Mouse (Mus musculus): ENCODE data around the gene Snn. TPM values are rescaled to one million over a fixed set of nuclear protein-coding genes. Genes with fewer than 3 reads are reported as not detected.

The Snn gene
- total and polyA plus RNA-seq, 3 experiments: 0.73 to 2.4 TPM; not detected in 1

DNA sequence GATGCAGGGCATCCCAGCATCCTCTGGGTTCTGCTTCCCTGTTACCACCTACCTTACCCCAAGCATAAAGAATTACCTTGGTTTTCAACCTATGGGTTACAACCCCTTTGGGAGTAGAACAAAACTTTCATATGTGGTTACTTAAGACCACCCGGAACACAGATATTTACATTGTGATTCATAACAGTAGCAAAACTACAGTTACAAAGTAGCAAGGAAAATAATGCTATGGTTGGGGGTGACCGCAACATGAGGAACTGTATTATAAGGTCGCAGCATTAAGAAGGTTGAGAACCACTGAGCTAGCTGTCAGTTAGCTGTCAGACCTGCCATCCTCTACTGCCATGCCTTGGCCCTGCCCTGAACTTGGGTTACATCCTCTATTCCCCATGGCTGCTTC, 7.9 kb downstream of the Snn start:
- H3K27ac ChIP-seq (ENCODE audit: control insufficient read depth, low read depth, low read length): no peak overlapping the region
- no peak for DNase-seq (ENCODE audit: low read depth, low spot score)
- H3K9ac ChIP-seq (ENCODE audit: control insufficient read depth, low read depth, low read length, poor library complexity, severe bottlenecking): no peak overlapping the region
- no peaks in the 10 kb centered on the region for H3K27me3 ChIP-seq (ENCODE audit: control insufficient read depth in 1 of 2, insufficient read depth in 2 of 2, low read length in 2 of 2)
- peaks cover 0 to 5% of the 10 kb centered on the region in 2 experiments; a peak in 1 of 4 replicates for H3K36me3 ChIP-seq (ENCODE audit: control insufficient read depth in 1 of 2, insufficient read depth in 2 of 2, low read length in 2 of 2)
- peaks cover 0 to 10% of the 10 kb centered on the region in 2 experiments; a peak in 2 of 4 replicates for H3K4me1 ChIP-seq (ENCODE audit: control insufficient read depth in 1 of 2, insufficient read depth in 2 of 2, low read length in 2 of 2)
- H3K4me3 ChIP-seq (ENCODE audit: control insufficient read depth in 1 of 2, insufficient read depth in 1 of 2, low read depth in 2 of 2, low read length in 2 of 2): no peak overlapping the region
- no peak for TF ChIP-seq POLR2AphosphoS2 (IDR thresholded peaks at IDR 0.05; ENCODE audit: low read length)
- no peak for TF ChIP-seq POLR2AphosphoS5 (IDR thresholded peaks at IDR 0.05; ENCODE audit: borderline replicate concordance, low read depth, low read length)
- TF ChIP-seq MYB (IDR thresholded peaks at IDR 0.05; ENCODE audit: low read depth, low read length): no peak
- no peak for TF ChIP-seq NRF1 (IDR thresholded peaks at IDR 0.05; ENCODE audit: insufficient read depth, low read depth, low read length, poor library complexity, severe bottlenecking)
- no peak for TF ChIP-seq E2F4 (IDR thresholded peaks at IDR 0.05; ENCODE audit: borderline replicate concordance, low read depth, low read length)
- TF ChIP-seq KAT2A (conservative IDR thresholded peaks at IDR 0.05; ENCODE audit: low read depth, low read length): no peak
- TF ChIP-seq TBP (IDR thresholded peaks at IDR 0.05; ENCODE audit: low read depth, low read length): no peak
- no peaks in the 10 kb centered on the region for H3K9me3 ChIP-seq (replicated peaks; ENCODE audit: insufficient read depth, low read length)
- no peaks in the 10 kb centered on the region for H3K79me2 ChIP-seq (ENCODE audit: control insufficient read depth, insufficient read depth, low read length, poor library complexity)

DNA sequence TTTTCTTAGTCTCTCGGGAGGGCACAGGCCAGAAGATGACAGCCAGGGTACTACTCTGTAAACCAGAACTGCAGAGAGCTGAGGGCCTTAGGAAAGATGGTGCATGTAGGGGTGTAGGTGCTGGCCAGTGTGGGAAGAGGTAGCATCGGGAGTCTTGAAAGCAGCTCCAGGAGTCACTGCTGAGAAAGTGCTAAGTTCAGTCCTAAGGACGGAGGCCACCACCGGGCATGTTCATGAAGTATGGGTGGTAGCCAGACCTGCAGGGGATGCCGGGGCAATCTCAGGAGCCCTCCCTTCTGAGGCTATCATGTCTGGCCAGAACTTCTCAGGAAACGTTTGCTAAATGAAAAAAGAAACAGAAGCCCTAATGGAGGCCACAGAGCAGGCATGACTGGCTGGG, 8.5 kb downstream of the Snn start:
- Histone ChIP-seq H3K27me3 (ENCODE audit: control insufficient read depth in 1 of 2, insufficient read depth in 2 of 2, low read length in 2 of 2) (no peaks in the 10 kb centered on the region), H3K27ac (ENCODE audit: control insufficient read depth, low read depth, low read length) (no peak overlapping the region), H3K4me3 (ENCODE audit: control insufficient read depth in 1 of 2, insufficient read depth in 1 of 2, low read depth in 2 of 2, low read length in 2 of 2) (no peak overlapping the region), H3K9me3 (replicated peaks; ENCODE audit: insufficient read depth, low read length) (no peaks in the 10 kb centered on the region), H3K9ac (ENCODE audit: control insufficient read depth, low read depth, low read length, poor library complexity, severe bottlenecking) (no peak overlapping the region), H3K79me2 (ENCODE audit: control insufficient read depth, insufficient read depth, low read length, poor library complexity) (no peaks in the 10 kb centered on the region), H3K36me3 (ENCODE audit: control insufficient read depth in 1 of 2, insufficient read depth in 2 of 2, low read length in 2 of 2) (peaks cover 0 to 5% of the 10 kb centered on the region in 2 experiments; a peak in 1 of 4 replicates), H3K4me1 (ENCODE audit: control insufficient read depth in 1 of 2, insufficient read depth in 2 of 2, low read length in 2 of 2) (peaks cover 0 to 10% of the 10 kb centered on the region in 2 experiments; a peak in 1 of 4 replicates)
- no peak for TF ChIP-seq MAZ (IDR thresholded peaks at IDR 0.05; ENCODE audit: low read depth, low read length)
- no peak for TF ChIP-seq JUND (IDR thresholded peaks at IDR 0.05; ENCODE audit: low read depth, low read length)
- TF ChIP-seq NELFE (IDR thresholded peaks at IDR 0.05; ENCODE audit: low read depth, low read length): no peak
- no peak for TF ChIP-seq MYC (IDR thresholded peaks at IDR 0.05; ENCODE audit: low read depth, low read length)
- no peak for TF ChIP-seq CHD1 (IDR thresholded peaks at IDR 0.05; ENCODE audit: low read depth, low read length)
- TF ChIP-seq TBP (IDR thresholded peaks at IDR 0.05; ENCODE audit: low read depth, low read length): no peak
- no peak for TF ChIP-seq POLR2AphosphoS2 (IDR thresholded peaks at IDR 0.05; ENCODE audit: low read length)
- no peak for TF ChIP-seq TCF12 (IDR thresholded peaks at IDR 0.05; ENCODE audit: low read depth, low read length)
- TF ChIP-seq NRF1 (IDR thresholded peaks at IDR 0.05; ENCODE audit: insufficient read depth, low read depth, low read length, poor library complexity, severe bottlenecking): no peak
- TF ChIP-seq ZC3H11A (IDR thresholded peaks at IDR 0.05; ENCODE audit: low read depth, low read length): no peak
- no peak for TF ChIP-seq KAT2A (conservative IDR thresholded peaks at IDR 0.05; ENCODE audit: low read depth, low read length)
- no peak for TF ChIP-seq MAFK (IDR thresholded peaks at IDR 0.05; ENCODE audit: borderline replicate concordance, low read depth, low read length)
- no peak for TF ChIP-seq ELF1 (IDR thresholded peaks at IDR 0.05; ENCODE audit: low read depth, low read length)
- DNase-seq (ENCODE audit: low read depth, low spot score): no peak
